Mouse (Mus musculus) myocyte (in vitro differentiated cells): ENCODE results near the gene Arhgap25. TPM values are rescaled to one million over a fixed set of nuclear protein-coding genes. Genes with fewer than 3 reads are reported as not detected.

Source experiments
- H3K27me3 ChIP-seq: one replicate; pipeline ENCODE4 v1.6.1; 2011; ENCODE audit not compliant: control insufficient read depth, insufficient read depth, insufficient read length
- H3K36me3 ChIP-seq: one replicate; pipeline ENCODE4 v1.6.1; 2011; ENCODE audit not compliant: control insufficient read depth, insufficient read depth
- H3K4me2 ChIP-seq: one replicate; pipeline ENCODE4 v1.6.1; 2011; ENCODE audit warnings: low read depth, control low read depth
- H3K4me3 ChIP-seq: one replicate; pipeline ENCODE4 v1.5.1; 2011; ENCODE audit warnings: mild to moderate bottlenecking, control low read depth, moderate library complexity
- H3K79me2 ChIP-seq: one replicate; pipeline ENCODE4 v1.6.1; 2011; ENCODE audit not compliant: control insufficient read depth, insufficient read depth
- H3ac ChIP-seq: one replicate; pipeline ENCODE4 v1.6.1; 2011; ENCODE audit not compliant: control insufficient read depth, insufficient read length
- CEBPB ChIP-seq: IDR thresholded peaks from 2 replicates; pipeline ENCODE4 v1.6.1; 2011; ENCODE audit warnings: mild to moderate bottlenecking, moderate library complexity; ENCODE audit not compliant: poor library complexity, insufficient read depth, severe bottlenecking
- E2F4 ChIP-seq: IDR thresholded peaks from one replicate; pipeline ENCODE4 v1.6.1; 2011; ENCODE audit warnings: mild to moderate bottlenecking, control low read depth, moderate library complexity; ENCODE audit not compliant: insufficient read depth
- MAX ChIP-seq: IDR thresholded peaks from one replicate; pipeline ENCODE4 v1.6.1; 2011; ENCODE audit warnings: low read depth, mild to moderate bottlenecking, control low read depth
- MYOD1 ChIP-seq, 3 experiments: IDR thresholded peaks; one replicate each; pipeline ENCODE4 v1.6.1; 2011; ENCODE audit warnings: control low read depth in 2 of 3, low read depth in 2 of 3, mild to moderate bottlenecking in 2 of 3, moderate library complexity in 1 of 3; ENCODE audit not compliant: insufficient read length in 2 of 3, control insufficient read depth in 1 of 3
- MYOG ChIP-seq, 3 experiments: IDR thresholded peaks; one replicate each; pipeline ENCODE4 v1.6.1; 2011; ENCODE audit warnings: control low read depth in 2 of 3, low read depth in 2 of 3, mild to moderate bottlenecking in 2 of 3; ENCODE audit not compliant: insufficient read length in 2 of 3, control insufficient read depth in 1 of 3, insufficient read depth in 1 of 3
- POLR2A ChIP-seq: IDR thresholded peaks from one replicate; pipeline ENCODE4 v1.6.1; 2011; ENCODE audit warnings: low read depth, mild to moderate bottlenecking, control low read depth, moderate library complexity; ENCODE audit not compliant: insufficient read length
- POLR2AphosphoS2 ChIP-seq: IDR thresholded peaks from one replicate; pipeline ENCODE4 v1.6.1; 2011; ENCODE audit warnings: low read depth, control low read depth; ENCODE audit not compliant: insufficient read length
- REST ChIP-seq: IDR thresholded peaks from one replicate; pipeline ENCODE4 v1.6.1; 2011; ENCODE audit warnings: mild to moderate bottlenecking, control low read depth, moderate library complexity; ENCODE audit not compliant: insufficient read depth, insufficient read length
- SRF ChIP-seq: IDR thresholded peaks from one replicate; pipeline ENCODE4 v1.6.1; 2011; ENCODE audit warnings: low read depth; ENCODE audit not compliant: control insufficient read depth, insufficient read length
- TCF12 ChIP-seq: IDR thresholded peaks from one replicate; pipeline ENCODE4 v1.6.1; 2011; ENCODE audit warnings: mild to moderate bottlenecking, control low read depth; ENCODE audit not compliant: poor library complexity, insufficient read depth, severe bottlenecking
- TCF3 ChIP-seq: IDR thresholded peaks from one replicate; pipeline ENCODE4 v1.6.1; 2011; ENCODE audit warnings: low read depth, control low read depth; ENCODE audit not compliant: insufficient read length
- USF1 ChIP-seq: IDR thresholded peaks from one replicate; pipeline ENCODE4 v1.6.1; 2011; ENCODE audit warnings: low read depth, mild to moderate bottlenecking, control low read depth, moderate library complexity
- polyA plus RNA-seq: library from polyadenylated mRNA; unstranded; fragments of >200 nt; fragmentation: generic; extraction: Trizol; gene quantifications from one replicate; pipeline ENCODE4 v1.2.1, GENCODE M21; 2012; ENCODE audit warnings: missing spikeins

Gene Arhgap25
- polyA plus RNA-seq, 1 experiment, result 0.34 TPM

DNA sequence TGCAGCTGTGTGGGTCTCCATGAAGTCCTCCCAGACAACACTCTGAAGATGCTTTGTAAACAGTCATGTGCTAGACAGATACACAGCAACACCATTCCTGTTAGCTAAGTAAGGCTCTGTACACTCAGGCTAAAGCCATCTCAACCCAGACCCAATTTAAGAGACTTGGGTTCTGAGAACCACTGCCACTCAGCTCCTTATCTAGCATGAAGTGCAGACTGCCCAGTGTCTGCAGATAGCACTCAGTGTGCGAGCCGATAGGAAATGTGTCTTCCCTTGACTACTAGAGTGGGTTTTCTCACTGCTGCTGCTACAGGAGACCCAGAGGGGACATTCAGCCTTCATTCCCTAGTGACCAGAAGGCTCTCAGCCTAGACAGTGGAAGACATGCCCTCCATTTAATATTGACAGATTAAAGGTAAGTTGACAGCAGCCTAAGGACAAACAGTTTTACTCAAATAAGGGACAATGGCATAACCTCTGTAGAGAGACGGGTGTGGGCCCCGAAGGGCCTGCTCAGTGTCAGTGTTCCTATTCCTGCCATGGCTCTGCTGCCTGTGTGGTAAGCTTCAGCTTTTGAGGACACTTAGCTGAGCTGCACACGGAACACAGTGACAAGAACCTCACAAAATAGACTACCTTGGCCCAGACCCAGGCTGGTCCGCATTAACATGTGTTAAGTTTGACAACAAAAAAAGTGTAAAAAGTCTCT is 5.1 kb downstream of the Arhgap25 start:
- Histone ChIP-seq H3K36me3 (no peaks in the 10 kb centered on the region), H3K4me3 (no peak overlapping the region), H3K79me2 (no peaks in the 10 kb centered on the region), H3K4me2 (no peak overlapping the region), H3ac (no peak overlapping the region), H3K27me3 (peaks cover 8% of the 10 kb centered on the region)
- TF ChIP-seq POLR2A (no peak), CEBPB (no peak), MAX (no peak), USF1 (no peak), SRF (no peak), MYOG (IDR thresholded peaks at IDR 0.05; ENCODE audit: control insufficient read depth in 1 of 3, insufficient read depth in 1 of 3, insufficient read length in 2 of 3, low read depth in 2 of 3) (no peak), E2F4 (no peak), POLR2AphosphoS2 (no peak), TCF12 (no peak), TCF3 (no peak), REST (no peak), MYOD1 (IDR thresholded peaks at IDR 0.05; ENCODE audit: control insufficient read depth in 1 of 3, insufficient read length in 2 of 3, low read depth in 2 of 3) (no peak)

DNA sequence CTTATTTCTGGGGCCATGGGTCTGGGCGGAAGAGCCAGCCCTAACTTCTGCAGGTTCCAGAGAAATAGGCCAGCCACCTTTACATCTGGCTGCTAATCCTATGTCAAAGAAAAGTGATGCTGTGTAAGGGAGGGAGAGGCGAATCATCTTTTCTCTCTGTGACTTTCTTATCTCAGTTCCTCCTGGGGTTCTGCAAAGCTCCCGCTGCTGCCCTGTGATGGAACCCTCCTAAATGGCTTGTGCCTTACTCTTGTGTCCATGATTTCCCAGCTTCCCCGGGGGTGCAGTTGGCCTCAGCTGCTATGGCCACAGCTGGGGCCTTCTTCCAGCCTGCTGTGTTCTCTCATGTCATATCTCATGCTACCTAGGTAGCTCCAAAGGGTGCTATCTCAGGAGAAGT is 5.7 kb downstream of the Arhgap25 start:
- no peak overlapping the region for H3K4me3 ChIP-seq
- H3K4me2 ChIP-seq, result no peak overlapping the region
- TF ChIP-seq POLR2AphosphoS2 (no peak), CEBPB (no peak), SRF (no peak), MYOG (IDR thresholded peaks at IDR 0.05; ENCODE audit: control insufficient read depth in 1 of 3, insufficient read depth in 1 of 3, insufficient read length in 2 of 3, low read depth in 2 of 3) (no peak), REST (no peak), E2F4 (no peak), POLR2A (no peak), USF1 (no peak), TCF3 (no peak), MYOD1 (IDR thresholded peaks at IDR 0.05; ENCODE audit: control insufficient read depth in 1 of 3, insufficient read length in 2 of 3, low read depth in 2 of 3) (no peak), TCF12 (no peak), MAX (no peak)
- H3K36me3 ChIP-seq, result no peaks in the 10 kb centered on the region
- H3ac ChIP-seq, result no peak overlapping the region
- H3K79me2 ChIP-seq, result no peaks in the 10 kb centered on the region
- peaks cover 8% of the 10 kb centered on the region for H3K27me3 ChIP-seq

DNA sequence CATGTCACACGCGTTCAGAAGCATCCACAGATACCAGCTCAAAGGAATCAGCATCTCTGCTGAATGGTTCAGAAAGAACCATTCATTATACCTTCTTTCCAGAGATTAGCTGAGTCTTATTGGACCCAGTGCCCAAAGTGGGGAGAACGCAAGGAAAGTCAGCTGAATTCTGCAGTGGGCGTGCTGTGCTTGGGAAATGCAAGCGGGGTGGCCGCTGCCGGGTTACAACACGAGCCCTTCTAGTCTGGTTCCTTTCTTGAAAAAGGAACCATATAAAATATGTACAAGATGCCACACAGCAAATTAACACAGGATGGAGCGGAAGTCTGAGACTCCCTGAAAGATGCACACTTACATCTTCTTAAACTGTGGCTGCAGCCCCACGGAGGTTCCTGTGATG is 7.9 kb downstream of the Arhgap25 start:
- Histone ChIP-seq H3K79me2 (no peaks in the 10 kb centered on the region), H3K4me2 (no peak overlapping the region), H3ac (no peak overlapping the region), H3K27me3 (peaks cover 8% of the 10 kb centered on the region), H3K36me3 (no peaks in the 10 kb centered on the region), H3K4me3 (no peak overlapping the region)
- TF ChIP-seq POLR2AphosphoS2, result no peak
- no peak for TF ChIP-seq TCF3
- no peak for TF ChIP-seq MYOD1 (IDR thresholded peaks at IDR 0.05; ENCODE audit: control insufficient read depth in 1 of 3, insufficient read length in 2 of 3, low read depth in 2 of 3)
- TF ChIP-seq REST, result no peak
- TF ChIP-seq E2F4, result no peak
- no peak for TF ChIP-seq POLR2A
- no peak for TF ChIP-seq SRF
- TF ChIP-seq USF1, result no peak
- TF ChIP-seq CEBPB, result no peak
- no peak for TF ChIP-seq TCF12
- no peak for TF ChIP-seq MYOG (IDR thresholded peaks at IDR 0.05; ENCODE audit: control insufficient read depth in 1 of 3, insufficient read depth in 1 of 3, insufficient read length in 2 of 3, low read depth in 2 of 3)
- no peak for TF ChIP-seq MAX

DNA sequence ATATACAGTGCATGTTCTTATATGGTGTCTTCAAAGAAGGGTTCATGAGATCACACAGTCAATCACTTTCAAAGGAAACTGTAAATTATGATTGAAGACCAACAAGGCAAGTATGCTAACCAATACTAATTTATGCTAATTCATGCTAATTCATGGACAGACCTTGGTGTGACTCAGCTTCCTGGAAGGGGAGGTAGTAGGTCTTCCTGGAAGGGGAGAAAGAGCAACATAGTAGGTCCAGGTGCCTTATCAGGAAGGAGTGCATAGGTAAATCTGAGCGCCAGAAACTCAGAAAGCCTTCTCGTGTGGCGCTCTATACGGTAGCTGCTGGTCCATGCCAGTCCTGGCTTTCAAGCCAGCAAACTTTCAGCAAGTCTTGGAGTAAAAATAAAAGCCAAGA is 8.8 kb downstream of the Arhgap25 start:
- no peak for TF ChIP-seq POLR2A
- TF ChIP-seq POLR2AphosphoS2, result no peak
- no peak for TF ChIP-seq USF1
- TF ChIP-seq CEBPB, result no peak
- TF ChIP-seq TCF3, result no peak
- TF ChIP-seq E2F4, result no peak
- TF ChIP-seq MAX, result no peak
- TF ChIP-seq MYOG (IDR thresholded peaks at IDR 0.05; ENCODE audit: control insufficient read depth in 1 of 3, insufficient read depth in 1 of 3, insufficient read length in 2 of 3, low read depth in 2 of 3), result no peak
- TF ChIP-seq REST, result no peak
- TF ChIP-seq TCF12, result no peak
- no peak for TF ChIP-seq SRF
- TF ChIP-seq MYOD1 (IDR thresholded peaks at IDR 0.05; ENCODE audit: control insufficient read depth in 1 of 3, insufficient read length in 2 of 3, low read depth in 2 of 3), result no peak
- Histone ChIP-seq H3ac (no peak overlapping the region), H3K79me2 (no peaks in the 10 kb centered on the region), H3K36me3 (no peaks in the 10 kb centered on the region), H3K4me2 (no peak overlapping the region), H3K27me3 (peaks cover 8% of the 10 kb centered on the region), H3K4me3 (no peak overlapping the region)
